Mouse (Mus musculus) megakaryocyte progenitor cell, adult 5-6 weeks (primary cell): ENCODE results near the gene Nhlrc4. TPM values are rescaled to one million over a fixed set of nuclear protein-coding genes. Genes with fewer than 3 reads are reported as not detected.

Experiments used
- total RNA-seq, 2 experiments: library from RNA; stranded (forward) in 1 of 2; stranded (reverse) in 1 of 2; fragments of 157-497, 149-512 nt in 1 of 2; fragments of 200-1000 nt in 1 of 2; gene quantifications; 2 replicates each; pipeline versions ENCODE4 v1.2.3 to v1.2.4; 2015 to 2017

The Nhlrc4 gene
- total RNA-seq, 2 experiments from 2014 or later = not detected

Other genes starting within 250 kb of the Nhlrc4 start
Only the 30 nearest of the 32 such genes appear.
- gene Rpusd1, start 217.3 kb downstream of the Nhlrc4 start, total RNA-seq (2015) = 5.5 and 5.7 TPM in 2 replicates
- gene Rpusd1, start 217.3 kb downstream of the Nhlrc4 start, total RNA-seq (2017) = 1.6 and 6.0 TPM in 2 replicates
- not detected in 2 replicates for gene Mslnl, start 208.9 kb downstream of the Nhlrc4 start, total RNA-seq (2015)
- not detected in 2 replicates for gene Mslnl, start 208.9 kb downstream of the Nhlrc4 start, total RNA-seq (2017)
- 0.46 TPM in 1 of 2 replicates, not detected in the other for gene Msln, start 190.6 kb downstream of the Nhlrc4 start, total RNA-seq (2015)
- not detected in 2 replicates for gene Msln, start 190.6 kb downstream of the Nhlrc4 start, total RNA-seq (2017)
- 12.3 and 16.2 TPM in 2 replicates for gene Narfl, start 171.2 kb downstream of the Nhlrc4 start, total RNA-seq (2015)
- 24.5 and 31.5 TPM in 2 replicates for gene Narfl, start 171.2 kb downstream of the Nhlrc4 start, total RNA-seq (2017)
- gene Haghl, start 159.3 kb downstream of the Nhlrc4 start, total RNA-seq (2015) = 10.9 and 13.4 TPM in 2 replicates
- gene Haghl, start 159.3 kb downstream of the Nhlrc4 start, total RNA-seq (2017) = 15.2 and 18.8 TPM in 2 replicates
- gene Ccdc78, start 158.4 kb downstream of the Nhlrc4 start, total RNA-seq (2015) = 0.05 TPM in 1 of 2 replicates, not detected in the other
- gene Ccdc78, start 158.4 kb downstream of the Nhlrc4 start, total RNA-seq (2017) = 0.20 and 0.21 TPM in 2 replicates
- 113 and 126 TPM in 2 replicates for gene Fam173a, start 152.1 kb downstream of the Nhlrc4 start, total RNA-seq (2015)
- 29.3 and 38.2 TPM in 2 replicates for gene Fam173a, start 152.1 kb downstream of the Nhlrc4 start, total RNA-seq (2017)
- 1.8 TPM in 1 of 2 replicates, not detected in the other for gene AC134908.4, start 149.3 kb downstream of the Nhlrc4 start, total RNA-seq (2015)
- not detected in 2 replicates for gene AC134908.4, start 149.3 kb downstream of the Nhlrc4 start, total RNA-seq (2017)
- 4.5 and 9.7 TPM in 2 replicates for gene Metrn, start 147.8 kb downstream of the Nhlrc4 start, total RNA-seq (2015)
- gene Metrn, start 147.8 kb downstream of the Nhlrc4 start, total RNA-seq (2017) = 26.8 and 29.5 TPM in 2 replicates
- gene Fbxl16, start 135.9 kb downstream of the Nhlrc4 start, total RNA-seq (2015) = not detected in 2 replicates
- not detected in 2 replicates for gene Fbxl16, start 135.9 kb downstream of the Nhlrc4 start, total RNA-seq (2017)
- gene Wdr24, start 121.3 kb downstream of the Nhlrc4 start, total RNA-seq (2015) = 10.0 and 10.1 TPM in 2 replicates
- gene Wdr24, start 121.3 kb downstream of the Nhlrc4 start, total RNA-seq (2017) = 16.1 and 18.0 TPM in 2 replicates
- 12.0 and 15.6 TPM in 2 replicates for gene Jmjd8, start 116.1 kb downstream of the Nhlrc4 start, total RNA-seq (2015)
- 19.5 and 22.8 TPM in 2 replicates for gene Jmjd8, start 116.1 kb downstream of the Nhlrc4 start, total RNA-seq (2017)
- 66.5 and 73.4 TPM in 2 replicates for gene Stub1, start 111.6 kb downstream of the Nhlrc4 start, total RNA-seq (2015)
- 99.5 and 106 TPM in 2 replicates for gene Stub1, start 111.6 kb downstream of the Nhlrc4 start, total RNA-seq (2017)
- 1.0 and 1.1 TPM in 2 replicates for gene Rhbdl1, start 107.7 kb downstream of the Nhlrc4 start, total RNA-seq (2015)
- gene Rhbdl1, start 107.7 kb downstream of the Nhlrc4 start, total RNA-seq (2017) = 2.5 TPM in 1 of 2 replicates, not detected in the other
- gene Gm20683, start 103.2 kb downstream of the Nhlrc4 start, total RNA-seq (2015) = 0.17 and 0.32 TPM in 2 replicates
- 0.54 and 0.78 TPM in 2 replicates for gene Gm20683, start 103.2 kb downstream of the Nhlrc4 start, total RNA-seq (2017)
- 15.1 and 17.0 TPM in 2 replicates for gene Rhot2, start 100.1 kb downstream of the Nhlrc4 start, total RNA-seq (2015)
- 18.0 and 19.7 TPM in 2 replicates for gene Rhot2, start 100.1 kb downstream of the Nhlrc4 start, total RNA-seq (2017)
- 29.5 and 37.9 TPM in 2 replicates for gene Wdr90, start 83.5 kb downstream of the Nhlrc4 start, total RNA-seq (2015)
- gene Wdr90, start 83.5 kb downstream of the Nhlrc4 start, total RNA-seq (2017) = 17.4 and 17.6 TPM in 2 replicates
- gene Mcrip2, start 76.2 kb downstream of the Nhlrc4 start, total RNA-seq (2015) = 41.0 and 42.2 TPM in 2 replicates
- 8.6 and 19.7 TPM in 2 replicates for gene Mcrip2, start 76.2 kb downstream of the Nhlrc4 start, total RNA-seq (2017)
- 34.3 and 39.1 TPM in 2 replicates for gene Mettl26, start 69.9 kb downstream of the Nhlrc4 start, total RNA-seq (2015)
- 15.4 and 22.3 TPM in 2 replicates for gene Mettl26, start 69.9 kb downstream of the Nhlrc4 start, total RNA-seq (2017)
- gene Wfikkn1, start 64.1 kb downstream of the Nhlrc4 start, total RNA-seq (2015) = 0.37 and 1.1 TPM in 2 replicates
- gene Wfikkn1, start 64.1 kb downstream of the Nhlrc4 start, total RNA-seq (2017) = 0.12 and 0.54 TPM in 2 replicates
- 7.9 and 8.5 TPM in 2 replicates for gene Rab40c, start 25.2 kb downstream of the Nhlrc4 start, total RNA-seq (2015)
- 10.4 and 12.0 TPM in 2 replicates for gene Rab40c, start 25.2 kb downstream of the Nhlrc4 start, total RNA-seq (2017)
- gene Pigq, start within 50 bp of the Nhlrc4 start, total RNA-seq (2015) = 53.3 and 56.3 TPM in 2 replicates
- gene Pigq, start within 50 bp of the Nhlrc4 start, total RNA-seq (2017) = 41.6 and 41.8 TPM in 2 replicates
- gene A930017K11Rik, start 7.6 kb upstream of the Nhlrc4 start, total RNA-seq (2015) = not detected in 2 replicates
- not detected in 2 replicates for gene A930017K11Rik, start 7.6 kb upstream of the Nhlrc4 start, total RNA-seq (2017)
- gene Capn15, start 40.8 kb upstream of the Nhlrc4 start, total RNA-seq (2015) = 8.6 and 11.2 TPM in 2 replicates
- 2.4 and 3.3 TPM in 2 replicates for gene Capn15, start 40.8 kb upstream of the Nhlrc4 start, total RNA-seq (2017)
- gene Rab11fip3, start 124.6 kb upstream of the Nhlrc4 start, total RNA-seq (2015) = 0.69 and 1.6 TPM in 2 replicates
- gene Rab11fip3, start 124.6 kb upstream of the Nhlrc4 start, total RNA-seq (2017) = 0.83 and 1.9 TPM in 2 replicates
- 2.9 and 5.3 TPM in 2 replicates for gene Decr2, start 145.4 kb upstream of the Nhlrc4 start, total RNA-seq (2015)
- gene Decr2, start 145.4 kb upstream of the Nhlrc4 start, total RNA-seq (2017) = 10.1 and 11.7 TPM in 2 replicates
- gene Nme4, start 150.6 kb upstream of the Nhlrc4 start, total RNA-seq (2015) = 46.5 and 47.1 TPM in 2 replicates
- gene Nme4, start 150.6 kb upstream of the Nhlrc4 start, total RNA-seq (2017) = 42.7 and 45.4 TPM in 2 replicates
- gene Tmem8, start 168.3 kb upstream of the Nhlrc4 start, total RNA-seq (2015) = 7.2 and 7.4 TPM in 2 replicates
- 4.9 and 8.6 TPM in 2 replicates for gene Tmem8, start 168.3 kb upstream of the Nhlrc4 start, total RNA-seq (2017)
- gene Mrpl28, start 178.5 kb upstream of the Nhlrc4 start, total RNA-seq (2015) = 73.3 and 84.4 TPM in 2 replicates
- 40.7 and 46.4 TPM in 2 replicates for gene Mrpl28, start 178.5 kb upstream of the Nhlrc4 start, total RNA-seq (2017)
- gene Axin1, start 193.7 kb upstream of the Nhlrc4 start, total RNA-seq (2015) = 26.2 and 34.6 TPM in 2 replicates
- gene Axin1, start 193.7 kb upstream of the Nhlrc4 start, total RNA-seq (2017) = 160 and 191 TPM in 2 replicates